Mouse (Mus musculus) NIH3T3 (cell line): ENCODE measurements at regions not wholly inside any gene's neighbourhood (a gene's known extent, or its start where the extent isn't known, plus 50 kb on each side); places are given as distances from the start of the nearest gene placed in this dataset.

Experiments
- DNase-seq: peaks from one replicate; pipeline ENCODE4 v3.0.0-alpha.2; 2012; ENCODE audit warnings: low read depth

- DNase-seq = no peak
Measured at GRCm38 (mm10) chr6:51286836-51287235, 145.6 kb upstream of the Nfe2l3 start.

- DNase-seq = no peak
Measured at GRCm38 (mm10) chr6:51287383-51287782, 145.1 kb upstream of the Nfe2l3 start.

GRCm38 (mm10) chr6:51287807-51288206 lies 144.7 kb upstream of the Nfe2l3 start:
- no peak for DNase-seq

GRCm38 (mm10) chr6:51288306-51289066 lies 144.0 kb upstream of the Nfe2l3 start:
- no peak for DNase-seq

- DNase-seq = no peak
Measured at GRCm38 (mm10) chr6:51289067-51289725, 143.3 kb upstream of the Nfe2l3 start.

GRCm38 (mm10) chr6:51300694-51301417 lies 131.6 kb upstream of the Nfe2l3 start:
- DNase-seq = no peak

GRCm38 (mm10) chr6:51301831-51302230 lies 130.6 kb upstream of the Nfe2l3 start:
- no peak for DNase-seq

- DNase-seq = no peak
Measured at GRCm38 (mm10) chr6:51302240-51302639, 130.2 kb upstream of the Nfe2l3 start.

GRCm38 (mm10) chr6:51318341-51318740 lies 114.1 kb upstream of the Nfe2l3 start:
- no peak for DNase-seq

- DNase-seq = no peak
Measured at GRCm38 (mm10) chr6:51320019-51320418, 112.5 kb upstream of the Nfe2l3 start.

GRCm38 (mm10) chr6:51320676-51321419 lies 111.6 kb upstream of the Nfe2l3 start:
- no peak for DNase-seq

GRCm38 (mm10) chr6:51326103-51326829 lies 106.2 kb upstream of the Nfe2l3 start:
- no peak for DNase-seq

GRCm38 (mm10) chr6:51329070-51329995 lies 103.1 kb upstream of the Nfe2l3 start:
- no peak for DNase-seq

GRCm38 (mm10) chr6:51330069-51330706 lies 102.3 kb upstream of the Nfe2l3 start:
- DNase-seq = no peak

GRCm38 (mm10) chr6:51332841-51333240 lies 99.6 kb upstream of the Nfe2l3 start:
- no peak for DNase-seq

- DNase-seq = peak; percentile 54
Measured at GRCm38 (mm10) chr6:51333722-51334360, 98.6 kb upstream of the Nfe2l3 start.

GRCm38 (mm10) chr6:51335314-51335713 lies 97.2 kb upstream of the Nfe2l3 start:
- DNase-seq = no peak

GRCm38 (mm10) chr6:51339301-51339700 lies 93.2 kb upstream of the Nfe2l3 start:
- DNase-seq = no peak

- no peak for DNase-seq
Measured at GRCm38 (mm10) chr6:51347721-51348120, 84.7 kb upstream of the Nfe2l3 start.
